Mouse (Mus musculus) lung, adult 18-20 months (tissue): ENCODE data around the gene Igsf21.

Experiments used
- DNase-seq, 2 experiments: peaks; one replicate each; pipeline ENCODE4 v3.0.0; 2022; ENCODE audit warnings: mixed read lengths in 2 of 2

Igsf21 gene

GRCm38 (mm10) chr4:140094835-140095234 lies 151.7 kb downstream of the Igsf21 start:
- DNase-seq = no peak

DNA sequence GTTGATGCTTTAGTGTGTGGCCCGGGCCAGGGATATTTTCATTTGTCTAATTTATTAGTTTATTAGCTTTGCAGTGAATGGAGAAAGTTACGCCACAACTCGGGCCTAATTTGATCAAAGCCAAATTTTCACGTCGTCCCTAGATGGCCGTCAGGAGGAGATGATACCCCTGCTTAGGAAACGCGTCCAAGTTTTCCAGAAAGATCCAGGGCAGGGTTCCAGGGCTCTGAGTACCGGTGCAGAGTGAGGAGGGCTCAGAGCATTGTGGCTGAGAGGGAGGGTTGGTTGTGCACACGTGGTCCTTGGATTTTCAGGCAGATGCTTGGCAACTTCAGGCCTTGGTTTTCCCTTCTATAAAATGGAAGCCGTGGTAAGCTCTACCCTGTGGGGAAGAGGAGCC lies 154.2 kb downstream of the Igsf21 start:
- DNase-seq = no peak

DNA sequence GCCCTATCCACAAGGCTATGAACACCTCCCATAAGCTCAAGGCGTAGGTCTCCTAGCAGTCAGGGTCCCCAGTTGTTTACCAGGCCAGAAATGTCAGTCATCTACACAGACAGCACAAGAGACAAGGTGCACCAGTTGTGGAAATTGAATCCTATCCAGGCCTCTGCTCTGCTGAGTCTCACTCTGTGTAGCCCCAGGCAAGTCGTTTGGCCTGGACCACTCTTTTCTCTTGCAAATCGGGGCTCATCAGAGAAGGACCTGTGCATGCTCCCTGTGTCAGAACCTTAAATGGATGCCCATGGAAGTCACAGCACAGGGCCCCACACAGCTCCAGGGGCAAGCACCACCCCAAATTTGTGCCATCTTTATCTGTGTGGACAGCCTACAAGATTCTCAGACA lies 154.9 kb downstream of the Igsf21 start:
- DNase-seq = no peak

DNA sequence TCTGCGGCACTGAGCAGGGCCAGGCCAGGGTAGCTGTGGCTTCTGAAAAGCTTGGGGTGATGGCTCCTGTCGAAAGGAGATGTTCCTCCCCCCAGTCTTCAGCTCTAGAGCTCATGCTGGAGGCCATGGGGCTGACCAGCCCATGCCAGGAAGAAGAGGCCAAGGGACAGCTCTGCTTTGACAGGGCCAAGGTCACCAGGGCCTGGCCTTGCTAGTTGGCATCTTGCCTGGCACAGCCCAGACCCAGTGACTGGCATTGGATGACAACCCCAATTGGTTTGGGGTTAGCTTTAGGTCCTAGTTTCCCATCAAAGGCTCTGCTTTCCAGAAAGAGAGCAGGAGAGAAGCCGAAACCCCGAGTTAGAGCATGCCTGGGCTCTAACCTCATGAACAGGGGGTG lies 156.9 kb downstream of the Igsf21 start:
- DNase-seq = no peak

DNA sequence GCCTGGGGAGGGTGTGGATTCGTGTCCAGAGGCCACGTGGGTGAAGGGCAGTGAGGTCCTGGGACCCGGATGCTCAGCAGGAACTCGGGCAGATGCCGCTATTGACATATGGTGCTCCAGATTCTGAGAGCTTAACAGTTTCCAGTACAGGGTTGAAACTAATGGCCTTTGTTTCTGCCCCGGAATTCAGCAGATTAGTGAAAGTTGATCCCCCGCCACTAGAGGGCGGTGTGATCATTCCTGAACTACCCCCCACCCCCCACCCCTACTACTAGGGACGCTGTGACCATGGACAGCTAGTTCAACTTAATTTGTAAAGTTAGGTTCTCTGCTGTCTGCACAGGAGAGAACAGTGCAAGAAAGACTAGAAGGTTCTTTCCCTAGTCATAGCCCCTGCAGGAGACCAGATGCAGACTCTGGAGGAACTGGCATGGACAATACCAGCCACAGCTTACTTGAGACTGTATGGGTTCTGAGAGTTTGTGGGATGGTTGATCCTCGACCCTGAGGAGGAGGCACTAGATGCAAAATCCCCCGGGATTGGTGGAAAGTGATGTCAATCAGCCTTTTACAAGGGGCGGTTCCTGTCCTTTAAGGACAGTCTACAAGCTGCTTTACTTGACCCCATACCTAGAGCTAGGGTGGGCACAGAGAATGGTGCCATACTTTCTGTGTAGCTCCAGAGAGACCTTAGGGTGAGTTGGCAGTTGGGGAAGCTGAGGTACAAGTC lies 157.7 kb downstream of the Igsf21 start:
- DNase-seq = no peak

DNA sequence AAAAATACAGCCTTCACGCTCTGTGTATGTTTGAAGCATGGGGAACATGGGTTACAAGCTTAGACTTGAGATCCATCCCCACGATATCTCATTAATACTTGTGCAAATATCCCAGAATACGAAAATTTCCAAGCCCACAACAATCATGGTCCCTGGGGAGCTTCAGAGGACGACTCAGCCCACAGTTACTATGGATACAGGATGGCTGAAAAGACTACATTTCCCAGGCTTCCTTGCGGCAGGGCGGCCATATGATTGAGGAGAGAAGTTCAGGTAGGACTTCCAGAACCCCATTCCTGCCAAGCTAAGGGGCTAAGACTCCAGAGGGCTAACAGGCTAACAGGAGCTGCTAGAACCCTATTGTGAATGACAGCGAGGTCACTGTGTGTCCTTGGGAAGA lies 160.4 kb downstream of the Igsf21 start:
- no peak for DNase-seq

DNA sequence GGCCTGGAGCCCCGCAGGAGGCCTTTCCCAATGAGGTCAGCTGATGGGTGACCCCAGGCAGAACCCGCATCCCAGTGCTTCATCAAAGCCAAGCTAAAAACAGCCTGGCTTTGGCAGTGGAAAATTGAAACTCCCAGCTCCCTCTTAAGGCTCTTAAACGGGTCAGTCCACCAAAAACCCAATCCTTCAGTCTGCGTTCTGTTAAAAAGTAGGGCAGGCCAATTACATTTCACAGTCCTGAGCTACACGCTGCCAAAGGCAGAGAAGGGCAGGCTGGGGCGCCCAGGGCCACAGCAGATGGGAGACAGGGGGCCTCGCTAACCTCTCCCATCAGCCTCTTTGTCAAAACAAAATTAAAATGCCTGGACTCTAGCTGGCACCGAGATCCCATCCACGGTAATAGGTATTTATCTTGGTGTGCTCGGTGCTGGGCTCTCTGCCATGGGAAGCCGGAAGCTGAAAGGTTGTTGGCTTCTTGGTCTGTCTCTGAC lies 162.0 kb downstream of the Igsf21 start:
- peak in 1 of 2 experiments; percentile 18 for DNase-seq

- no peak for DNase-seq
Measured at GRCm38 (mm10) chr4:140084064-140084463, 162.5 kb downstream of the Igsf21 start.

DNA sequence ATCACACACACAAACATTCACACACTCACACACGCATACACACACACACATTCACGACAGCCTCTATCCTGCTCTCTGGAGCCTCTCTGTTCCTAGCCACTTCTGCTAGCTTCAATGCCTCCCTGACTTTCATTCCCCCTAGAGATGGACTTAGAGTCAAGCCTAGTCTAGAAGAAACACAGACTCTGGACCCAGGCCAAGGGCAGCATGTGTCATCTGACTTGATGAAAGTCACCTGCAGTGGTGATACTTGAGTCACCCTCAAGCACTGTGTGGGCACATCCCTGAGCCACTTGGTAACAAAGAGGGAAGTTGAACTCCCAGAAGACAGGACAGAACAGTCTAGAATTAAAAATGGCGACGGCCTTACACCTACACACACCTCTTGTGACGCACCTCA lies 168.2 kb downstream of the Igsf21 start:
- DNase-seq = no peak

- DNase-seq = peak in 1 of 2 experiments; percentile 16
Measured at GRCm38 (mm10) chr4:140077615-140078014, 169.0 kb downstream of the Igsf21 start.

DNA sequence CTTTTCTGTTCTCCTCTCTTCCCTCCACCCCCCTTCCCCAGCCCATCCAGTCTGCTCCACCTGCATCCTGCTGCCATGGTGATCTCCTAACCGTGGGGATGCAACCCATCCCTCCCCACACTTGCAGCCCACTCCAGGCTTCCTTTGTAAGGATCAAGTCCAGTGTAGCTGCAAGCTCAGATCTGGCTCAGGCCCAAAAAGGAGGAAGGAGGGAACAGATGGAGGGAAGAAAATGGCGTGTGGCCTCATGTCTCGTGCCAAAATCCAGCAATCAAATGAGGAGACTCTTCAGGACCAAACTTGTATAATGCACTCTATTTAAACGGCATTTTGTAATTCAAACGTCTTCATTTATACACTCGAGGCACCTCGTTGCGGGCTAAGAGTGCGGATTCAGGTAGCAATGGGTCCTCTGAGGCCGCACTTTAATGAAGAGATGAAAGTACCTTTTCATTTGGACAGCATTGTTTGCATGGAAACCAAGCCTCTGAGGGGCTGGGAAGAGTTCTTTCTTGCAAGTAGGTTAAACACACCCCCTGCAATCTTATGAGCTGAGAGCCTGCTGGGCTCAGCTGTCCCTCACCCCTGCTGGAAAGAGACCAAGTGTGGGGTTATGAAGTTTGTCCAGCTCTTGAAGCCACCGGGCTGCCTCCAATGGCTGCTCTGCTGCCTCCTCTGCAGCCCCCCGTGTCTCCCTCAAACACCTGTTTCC lies 169.6 kb downstream of the Igsf21 start:
- DNase-seq = no peak

- DNase-seq = no peak
Measured at GRCm38 (mm10) chr4:140076428-140076827, 170.2 kb downstream of the Igsf21 start.

GRCm38 (mm10) chr4:140071047-140071446 lies 175.5 kb downstream of the Igsf21 start:
- DNase-seq = no peak

DNA sequence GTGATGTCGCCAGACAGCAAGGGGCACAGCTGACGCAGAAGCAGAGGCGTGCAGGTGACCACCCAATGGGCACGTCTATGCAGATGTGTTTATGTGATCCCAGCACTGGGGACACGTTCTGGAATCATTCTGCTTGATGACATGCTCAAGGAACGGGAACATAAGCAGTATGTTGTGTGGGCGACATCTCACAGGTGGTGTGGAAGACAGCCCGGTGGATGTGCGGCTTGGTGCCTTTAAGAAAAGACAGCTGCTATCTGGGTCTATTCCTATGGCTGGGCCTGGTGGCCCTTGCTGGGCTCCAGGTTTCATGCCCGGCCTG lies 176.3 kb downstream of the Igsf21 start:
- DNase-seq = peak in 1 of 2 experiments; percentile 35

- no peak for DNase-seq
Measured at GRCm38 (mm10) chr4:140069563-140070330, 176.8 kb downstream of the Igsf21 start.

DNA sequence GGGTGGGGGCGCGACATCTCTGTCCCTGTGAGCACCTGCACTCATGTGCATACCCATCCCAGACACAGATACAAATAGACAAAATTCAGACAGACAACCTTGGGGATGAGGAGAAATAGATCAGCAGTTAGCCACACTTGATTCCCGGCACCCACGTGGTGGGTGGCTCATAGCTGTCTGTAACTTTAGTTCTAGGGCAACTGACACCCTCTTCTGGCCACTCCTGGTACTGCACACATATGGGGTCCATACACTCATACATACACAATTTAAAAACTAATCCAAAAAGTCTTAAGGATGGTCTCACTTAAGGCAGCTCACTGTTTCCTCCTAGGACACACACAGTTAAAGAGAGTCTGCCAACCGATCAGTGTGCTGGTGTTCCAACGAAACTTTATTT lies 178.1 kb downstream of the Igsf21 start:
- DNase-seq = no peak

GRCm38 (mm10) chr4:140066011-140066410 lies 180.6 kb downstream of the Igsf21 start:
- no peak for DNase-seq

DNA sequence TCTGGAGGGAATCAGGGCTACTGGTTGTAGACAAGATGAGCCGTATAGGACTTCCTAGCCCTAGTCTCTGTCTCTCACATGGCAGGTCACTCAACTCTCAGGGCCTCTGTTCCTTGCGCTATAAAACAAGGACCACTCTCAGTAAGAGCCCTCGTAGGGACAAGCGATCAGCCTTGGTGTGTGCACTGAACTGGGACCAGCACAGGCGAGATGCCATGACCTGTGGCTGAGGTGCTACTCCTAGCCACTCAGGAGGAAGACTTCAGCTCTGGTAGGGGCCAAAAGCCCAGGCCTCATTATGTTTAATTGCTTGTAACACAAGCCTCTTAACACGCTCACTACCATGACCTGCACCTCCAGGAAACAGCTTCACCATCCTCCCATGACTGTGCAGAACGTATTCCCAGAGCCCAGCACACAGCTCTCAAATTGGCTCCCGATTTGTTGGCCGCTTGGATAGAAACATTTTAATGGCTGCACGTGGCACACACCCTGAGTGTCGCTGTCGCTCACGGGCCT lies 183.4 kb downstream of the Igsf21 start:
- no peak for DNase-seq

DNA sequence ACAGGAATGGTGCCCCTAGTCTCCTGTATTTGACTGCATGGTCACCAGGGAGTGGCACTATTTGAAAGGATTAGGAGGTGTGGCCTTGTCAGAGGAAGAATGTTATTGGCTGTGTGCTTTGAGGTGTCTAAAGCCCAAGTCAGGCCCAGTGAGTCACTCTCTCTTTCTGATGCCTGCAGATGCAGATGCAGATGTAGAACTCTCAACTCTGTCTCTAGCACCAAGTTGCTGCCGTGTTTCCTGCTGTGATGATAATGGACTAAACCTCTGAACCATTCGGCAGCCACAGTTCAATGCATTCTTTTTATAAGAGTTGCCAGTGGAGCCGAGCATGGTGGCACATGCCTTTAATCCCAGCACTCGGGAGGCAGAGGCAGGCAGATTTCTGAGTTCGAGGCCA lies 186.3 kb downstream of the Igsf21 start:
- no peak for DNase-seq

- no peak for DNase-seq
Measured at GRCm38 (mm10) chr4:140053042-140053441, 193.5 kb downstream of the Igsf21 start.

GRCm38 (mm10) chr4:140052575-140052974 lies 194.0 kb downstream of the Igsf21 start:
- DNase-seq = no peak

- DNase-seq = no peak
Measured at GRCm38 (mm10) chr4:140047807-140048362, 198.7 kb downstream of the Igsf21 start.

- DNase-seq = no peak
Measured at GRCm38 (mm10) chr4:140043953-140044352, 202.6 kb downstream of the Igsf21 start.
